Mouse (Mus musculus) layer of hippocampus, postnatal 14 days (tissue): Measurements from ENCODE around the gene Spata17. TPM values are rescaled to one million over a fixed set of nuclear protein-coding genes. Genes with fewer than 3 reads are reported as not detected.

Source experiments
- DNase-seq, 2 experiments: peaks; one replicate each; pipeline ENCODE4 v3.0.0; 2021 to 2022; ENCODE audit warnings: low spot score in 2 of 2, mixed read lengths in 1 of 2
- total RNA-seq, 2 experiments: library from RNA; stranded (reverse); gene quantifications; 2 replicates each; pipeline ENCODE4 v1.2.3; 2021

Spata17 gene
- total RNA-seq, 2 experiments from 2014 or later, result 0.76 to 1.4 TPM

DNA sequence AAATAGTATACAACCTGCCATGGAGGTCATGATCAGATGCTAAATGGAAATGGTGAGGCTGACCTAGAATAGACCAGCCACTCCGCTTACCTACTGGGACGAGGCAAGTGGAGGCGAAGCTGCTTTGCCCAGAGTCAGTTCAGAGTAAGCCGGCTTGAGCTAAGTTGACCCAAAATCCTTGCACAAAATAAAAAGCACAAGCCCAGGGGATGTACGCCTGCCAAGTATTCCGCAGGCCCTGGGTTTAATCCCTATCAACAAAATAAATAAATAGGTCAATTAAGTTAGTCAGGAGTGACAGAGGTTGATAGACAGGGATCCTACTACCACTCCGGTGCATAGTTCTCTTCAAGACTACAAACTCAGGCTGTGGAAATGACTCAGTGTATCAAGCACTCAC is 207.0 kb downstream of the Spata17 start:
- no peak for DNase-seq

DNA sequence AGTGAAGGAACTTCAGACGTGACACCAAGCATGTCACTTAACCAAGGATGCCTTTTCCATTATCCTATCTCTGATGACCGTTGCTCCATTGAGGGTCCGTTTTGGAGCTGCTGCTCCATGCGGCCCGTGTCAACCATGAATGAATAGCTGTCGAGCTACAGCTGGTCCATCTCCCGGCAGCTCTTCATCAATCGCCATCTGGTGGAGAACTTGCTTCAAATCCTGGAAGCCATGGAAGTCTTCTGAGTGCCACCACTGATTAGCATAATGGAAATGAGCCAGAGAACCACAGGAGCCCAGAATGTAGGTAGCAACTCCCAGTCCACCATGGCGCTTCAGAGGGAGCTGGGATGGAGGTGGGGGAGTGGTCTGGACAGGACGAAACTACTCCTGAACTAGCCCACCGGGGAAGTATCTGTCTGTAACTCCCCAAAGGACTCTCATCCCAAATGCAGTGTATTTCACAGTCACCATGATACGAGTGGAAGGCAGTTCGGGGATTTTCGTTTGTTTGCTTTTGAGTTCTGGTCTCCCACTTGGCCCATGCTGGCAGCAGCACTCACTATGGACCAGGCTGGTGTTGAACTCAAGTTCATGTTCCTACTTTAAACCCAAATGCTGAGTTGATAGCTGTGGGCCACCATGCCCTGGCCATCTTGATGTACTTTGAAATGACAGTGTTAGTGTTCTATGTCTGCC is 208.9 kb downstream of the Spata17 start:
- no peak for DNase-seq

DNA sequence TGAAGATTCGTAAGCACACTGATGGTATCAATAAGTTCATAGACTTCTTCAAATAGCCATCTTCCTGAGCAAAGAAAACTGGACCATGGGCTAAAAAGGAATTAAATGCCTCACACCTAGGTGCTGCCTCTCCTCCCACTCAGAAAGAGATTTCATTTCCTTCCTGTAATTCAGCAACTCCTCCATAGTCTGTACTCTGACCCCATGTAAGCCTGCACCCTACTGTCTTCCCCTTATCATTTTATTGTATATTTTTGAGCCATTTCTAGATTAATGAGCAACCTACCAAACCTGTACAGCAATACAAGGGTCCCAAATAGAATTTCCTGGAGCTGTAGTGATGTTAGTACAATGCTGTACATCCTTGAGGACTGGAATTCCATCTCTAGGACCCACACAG is 211.0 kb downstream of the Spata17 start:
- no peak for DNase-seq

DNA sequence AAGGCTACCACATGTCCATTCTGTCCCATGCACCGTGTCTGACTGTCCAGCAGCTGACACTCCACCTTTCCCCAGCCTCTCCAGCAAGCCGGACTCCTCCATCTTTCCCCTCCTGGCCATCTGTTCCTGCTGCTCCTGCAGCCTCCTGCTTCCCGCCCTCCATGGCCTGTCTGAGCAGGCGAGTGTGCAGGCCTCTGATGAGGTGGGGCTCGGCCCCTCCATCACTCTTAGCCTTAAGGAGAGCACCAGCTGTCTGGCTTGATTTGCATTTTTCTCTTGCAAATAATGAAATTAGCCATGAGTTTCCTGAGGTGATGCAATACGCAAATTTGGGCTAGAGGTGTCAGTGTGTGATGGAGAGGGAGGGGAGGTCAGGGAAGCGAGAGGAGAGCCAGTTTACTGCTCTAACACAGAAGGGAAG is 211.8 kb downstream of the Spata17 start:
- no peak for DNase-seq

DNA sequence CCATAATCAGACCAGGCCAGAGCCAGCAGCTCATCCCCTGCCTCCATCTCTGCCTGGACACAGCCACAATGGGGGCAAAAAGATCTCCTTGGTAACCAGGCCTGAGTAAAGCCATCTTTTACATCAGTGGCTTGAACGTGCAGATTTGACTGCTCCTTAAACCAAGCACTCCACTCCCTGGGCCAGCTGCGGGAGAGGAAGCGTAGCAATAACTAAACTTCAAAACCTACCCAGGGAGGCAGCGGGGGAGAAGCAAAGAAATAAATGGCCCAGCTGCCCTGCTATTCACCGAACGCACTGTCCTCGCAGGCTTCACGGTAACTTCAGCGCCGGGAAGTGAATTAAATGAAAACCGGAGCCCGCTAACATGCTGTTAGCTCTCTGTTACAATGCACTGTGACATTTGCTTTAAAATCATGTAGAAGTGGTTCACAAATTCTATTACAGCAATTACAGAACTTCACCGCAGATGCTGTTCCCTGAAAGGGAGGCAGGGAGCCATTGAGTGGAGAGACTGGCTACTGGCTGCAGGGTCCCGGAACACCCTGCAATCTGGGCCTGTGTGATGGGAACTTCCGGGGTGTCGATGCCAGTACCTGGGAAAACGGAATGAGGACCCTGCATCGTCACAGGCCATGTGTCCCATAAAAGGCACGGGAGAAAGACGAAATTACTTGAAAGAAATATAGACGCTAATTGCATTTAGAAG is 217.5 kb downstream of the Spata17 start:
- DNase-seq, result no peak

Other genes with a start within 250 kb of the Spata17 start
- not detected for gene D1Pas1, start 248.0 kb downstream of the Spata17 start, total RNA-seq
- gene Gpatch2, start within 50 bp of the Spata17 start, total RNA-seq, result 10 to 100 TPM; 21.1 to 23.1 TPM